Mouse (Mus musculus): ENCODE results near the gene Gne.

DNA sequence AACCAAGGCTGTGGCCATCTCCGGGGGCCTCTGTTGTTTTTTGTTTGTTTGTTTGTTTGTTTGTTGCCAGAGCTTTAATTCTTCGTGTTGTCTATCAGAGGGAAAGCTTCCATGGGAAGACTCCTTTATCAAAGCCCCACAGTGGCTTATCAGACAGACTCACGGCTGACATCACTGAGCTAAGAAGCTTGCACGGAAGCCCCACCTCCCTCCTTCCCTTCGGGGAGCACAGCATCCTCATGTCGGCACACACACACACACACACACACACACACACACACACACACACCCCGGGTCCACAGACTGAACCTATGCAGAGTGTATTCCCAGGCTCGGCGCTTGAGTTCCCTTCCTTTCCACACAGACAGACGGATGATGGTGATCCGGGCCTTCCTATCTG lies 8.4 kb upstream of the Gne start:
- TF ChIP-seq POLR2A (IDR thresholded peaks at IDR 0.05; ENCODE audit: insufficient read depth, low read depth, low read length) = no peak
- no peak for TF ChIP-seq CTCF (IDR thresholded peaks at IDR 0.05)
- no peak for TF ChIP-seq EP300 (IDR thresholded peaks at IDR 0.05; ENCODE audit: insufficient read depth, low read depth, low read length)

Measured in heart, adult 2 months (tissue).